In the genomic region with DNA sequence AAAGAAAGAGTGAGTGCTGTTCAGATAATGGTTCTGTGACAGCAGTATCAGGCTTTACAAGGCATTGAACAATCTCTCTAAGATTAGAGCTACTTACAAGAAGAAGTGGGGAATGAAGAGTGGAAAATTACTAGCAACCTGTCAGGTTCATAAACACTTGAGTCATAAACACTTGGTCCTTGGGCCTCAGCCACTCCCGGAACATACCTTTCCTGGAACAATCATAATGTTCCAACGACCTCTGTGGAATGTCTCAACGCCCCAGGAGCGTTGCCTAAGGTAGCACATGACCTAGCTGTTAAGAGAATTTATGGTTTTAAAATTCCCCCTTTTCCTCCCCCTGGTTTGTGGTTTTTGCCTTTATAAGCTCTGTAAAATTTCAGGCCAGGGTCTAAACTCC, we compare ENCODE assay signal across 31 mouse cellular contexts. TPM values are rescaled to one million over a fixed set of nuclear protein-coding genes. Genes with fewer than 3 reads are reported as not detected.
"Had no signal": no experiment of that assay in that cellular context is flagged by ENCODE, and none has a peak within 500 bp of the region (broad histone marks: within the 10 kb centered on the region; RNA-seq: fewer than 3 reads in every experiment).

No protein-coding gene starts in this region.

RNA-seq across cellular contexts. Expression of gene Scgb1b27, which starts 13.3 kb away (rescaled TPM):
- polyA plus RNA-seq: limb, embryonic 10.5 days; limb, embryonic 11.5 days; limb, embryonic 12.5 days; limb, embryonic 13.5 days; limb, embryonic 14.5 days; limb, embryonic 15.5 days; liver, adult 2 months; liver, embryonic 11.5 days; liver, embryonic 12.5 days; liver, embryonic 13.5 days; liver, embryonic 14.5 days; liver, embryonic 15.5 days; liver, embryonic 16.5 days; liver, postnatal 0 days; lung, adult 2 months; lung, embryonic 14.5 days; lung, embryonic 15.5 days; lung, embryonic 16.5 days; lung, postnatal 0 days; macrophage; midbrain, embryonic 10.5 days; midbrain, embryonic 11.5 days; midbrain, embryonic 12.5 days; midbrain, embryonic 13.5 days; midbrain, embryonic 14.5 days; midbrain, embryonic 15.5 days; midbrain, embryonic 16.5 days; midbrain, postnatal 0 days; myocyte; neural tube, embryonic 11.5 days; neural tube, embryonic 12.5 days had no signal

RNA-seq across cellular contexts. Expression of gene Scgb2b27, which starts 20.8 kb away (rescaled TPM):
- polyA plus RNA-seq: limb, embryonic 10.5 days; limb, embryonic 11.5 days; limb, embryonic 12.5 days; limb, embryonic 13.5 days; limb, embryonic 14.5 days; limb, embryonic 15.5 days; liver, adult 2 months; liver, embryonic 11.5 days; liver, embryonic 12.5 days; liver, embryonic 13.5 days; liver, embryonic 14.5 days; liver, embryonic 15.5 days; liver, embryonic 16.5 days; liver, postnatal 0 days; lung, adult 2 months; lung, embryonic 14.5 days; lung, embryonic 15.5 days; lung, embryonic 16.5 days; lung, postnatal 0 days; macrophage; midbrain, embryonic 10.5 days; midbrain, embryonic 11.5 days; midbrain, embryonic 12.5 days; midbrain, embryonic 13.5 days; midbrain, embryonic 14.5 days; midbrain, embryonic 15.5 days; midbrain, embryonic 16.5 days; midbrain, postnatal 0 days; myocyte; neural tube, embryonic 11.5 days; neural tube, embryonic 12.5 days had no signal
